Mouse (Mus musculus) bone marrow macrophage, adult 2 months (primary cell): ENCODE data around the gene Usp32.

Experiments
- CTCF ChIP-seq: IDR thresholded peaks from 2 replicates; pipeline ENCODE4 v1.5.1; 2012; ENCODE audit warnings: low read depth, mild to moderate bottlenecking, low read length, moderate library complexity
- POLR2A ChIP-seq: IDR thresholded peaks from 2 replicates; pipeline ENCODE4 v1.6.1; 2012; ENCODE audit warnings: mild to moderate bottlenecking, low read depth, low read length, borderline replicate concordance

GRCm38 (mm10) chr11:84973661-84974060 is 166.3 kb downstream of the Usp32 start:
- TF ChIP-seq CTCF = no peak
- no peak for TF ChIP-seq POLR2A
